Mouse (Mus musculus): ENCODE data around the gene Kidins220.

Kidins220 gene

DNA sequence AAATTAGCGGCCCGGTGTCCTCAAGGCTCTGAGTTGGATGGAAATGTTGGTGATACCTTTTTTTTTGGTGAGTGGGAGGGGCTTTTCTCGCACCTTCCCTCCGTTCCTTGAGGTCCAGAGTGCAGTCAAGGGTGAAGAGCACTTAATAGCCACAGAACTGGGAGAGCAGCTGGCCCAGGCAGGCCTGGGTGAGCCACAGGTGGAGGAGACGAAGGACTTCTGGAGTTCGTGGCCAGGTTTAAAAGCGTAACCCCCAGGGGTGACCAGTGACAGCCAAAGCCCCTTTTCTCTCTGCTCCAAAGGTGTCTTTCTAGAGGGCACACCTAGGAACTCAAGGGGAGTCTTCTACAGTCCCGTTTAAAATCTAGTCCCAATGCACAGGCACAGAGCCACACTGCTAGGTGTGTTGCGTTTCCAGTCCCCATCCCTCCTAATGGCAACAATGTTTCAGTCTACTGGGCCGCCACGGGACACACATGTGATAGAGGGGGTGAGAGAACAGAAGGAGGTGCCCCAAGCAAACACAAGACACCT, 118.6 kb downstream of the Kidins220 start:
- peak; percentile 87 for DNase-seq

DNA sequence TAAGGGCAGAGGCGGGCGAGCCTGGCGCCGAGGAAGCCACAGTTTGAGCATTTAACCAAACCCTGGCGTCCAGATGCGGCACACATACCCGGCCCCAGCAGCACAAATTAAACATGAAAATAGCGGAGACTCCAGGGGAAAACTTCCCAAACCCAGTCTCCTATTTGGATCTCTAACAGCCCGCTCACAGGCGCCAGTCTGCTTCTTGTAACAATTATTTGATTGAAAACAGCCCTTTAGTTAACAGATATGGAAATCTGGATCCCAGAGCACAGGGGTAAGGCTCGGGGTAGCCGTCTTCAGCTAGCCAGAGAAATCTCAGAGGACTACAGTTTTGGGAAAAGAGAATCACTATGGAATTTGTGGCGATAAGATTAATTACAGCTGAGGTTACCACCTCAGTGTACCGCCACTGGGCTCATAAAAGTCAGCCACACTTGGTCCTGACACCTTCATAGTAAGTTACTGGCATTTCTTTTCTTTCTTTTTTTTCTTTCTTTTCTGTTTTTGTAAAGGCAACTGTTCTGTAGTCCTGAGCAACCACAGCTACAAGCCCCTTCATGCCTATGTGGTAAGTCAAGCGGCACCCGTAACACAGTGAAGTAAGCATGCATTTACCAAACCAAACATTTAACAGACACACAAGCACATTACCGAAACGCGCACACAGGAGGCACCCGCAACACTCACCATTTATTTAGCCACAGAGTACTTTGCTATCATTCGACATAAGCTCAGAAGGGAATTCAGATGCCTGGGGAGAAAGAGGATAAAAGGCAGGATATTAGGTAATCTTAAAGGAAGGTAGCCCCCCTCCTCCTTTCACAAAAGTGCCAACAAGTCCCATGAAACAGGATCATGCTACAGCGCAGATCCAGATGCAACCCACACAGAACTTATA, 120.1 kb downstream of the Kidins220 start:
- peak; percentile 52 for DNase-seq

GRCm38 (mm10) chr12:25095538-25095937, 120.8 kb downstream of the Kidins220 start:
- no peak for DNase-seq

- DNase-seq = peak; percentile 100
These were observed 121.4 kb downstream of the Kidins220 start for GRCm38 (mm10) chr12:25095974-25096639.

DNA sequence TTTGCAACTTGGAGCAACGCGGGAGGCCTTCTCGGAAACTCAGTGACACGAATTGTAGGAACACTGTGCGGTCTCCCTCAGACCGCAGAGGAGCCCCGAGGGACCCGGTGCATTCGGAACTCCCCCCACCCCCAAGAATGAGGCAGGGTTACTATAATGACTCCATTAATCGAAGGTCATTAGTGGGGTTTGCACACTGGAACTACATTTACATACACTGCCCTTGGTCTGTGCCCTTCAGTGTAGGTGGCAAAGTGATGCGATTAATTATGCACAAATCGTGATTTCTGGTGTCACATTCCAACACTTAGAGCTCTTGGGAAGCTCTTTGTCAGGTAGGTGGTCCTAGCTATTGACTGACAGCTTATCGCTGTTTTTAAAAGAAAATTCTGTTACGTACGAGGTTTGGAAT, 121.9 kb downstream of the Kidins220 start:
- peak; percentile 70 for DNase-seq

DNA sequence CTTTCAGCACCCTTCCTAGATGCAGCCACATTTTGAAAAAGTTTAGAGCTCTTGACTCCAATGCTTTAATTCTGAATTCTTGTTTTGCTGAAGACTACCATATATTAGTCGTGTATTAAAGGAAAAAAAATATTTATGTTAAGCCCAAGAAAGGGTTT, 122.2 kb downstream of the Kidins220 start, which contains the start of gene Id2:
Gene Id2 (minus strand): TSS at position 89 of the 158 bp plus-strand sequence.
- DNase-seq = no peak

DNA sequence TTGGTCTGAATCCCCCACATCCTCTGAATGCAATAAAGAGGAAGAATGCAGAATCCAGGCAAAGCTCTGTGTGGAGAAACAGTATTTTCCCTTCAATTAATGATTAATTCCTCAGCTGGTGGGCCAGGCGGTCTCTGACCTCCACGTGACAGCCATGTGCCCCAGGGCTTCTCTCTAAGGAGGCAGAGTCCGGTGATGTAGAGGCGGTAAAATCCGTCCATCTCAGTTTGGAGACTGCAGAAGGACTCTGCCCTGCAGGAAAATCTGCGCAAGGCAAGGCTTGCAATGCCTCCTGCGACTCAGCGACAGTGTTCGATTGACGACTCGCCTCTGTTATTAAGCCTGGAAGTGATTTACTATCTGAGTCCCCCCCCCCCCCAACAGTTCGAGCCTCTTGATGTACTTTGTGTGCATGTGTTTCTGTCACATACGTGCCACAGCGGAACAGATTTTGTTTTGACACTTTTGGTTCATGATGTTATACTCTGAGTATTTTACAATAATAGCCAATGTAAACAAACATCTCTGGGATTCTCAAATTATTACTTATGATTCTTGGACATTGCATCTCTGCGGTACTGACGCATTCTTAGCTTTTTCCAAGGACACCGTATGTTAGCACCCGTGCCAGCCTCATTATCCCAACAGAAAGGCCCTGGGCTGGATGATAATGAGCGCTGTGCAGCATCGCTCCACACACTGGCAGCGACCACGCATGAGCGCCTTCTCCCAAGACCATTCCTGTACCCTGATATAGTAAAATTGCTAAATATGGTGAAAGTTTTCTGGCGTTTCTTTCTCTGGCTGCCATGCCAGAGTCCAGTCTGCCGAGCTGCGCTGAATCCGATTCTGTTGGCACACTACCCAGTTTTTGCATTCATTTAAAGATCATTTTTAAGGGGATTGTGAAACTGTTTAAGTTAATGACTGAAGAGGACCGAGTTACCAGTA, 122.8 kb downstream of the Kidins220 start:
- DNase-seq = peak; percentile 96

- peak; percentile 60 for DNase-seq
These were observed 123.4 kb downstream of the Kidins220 start for GRCm38 (mm10) chr12:25098161-25098550.

GRCm38 (mm10) chr12:25098561-25099312, 124.0 kb downstream of the Kidins220 start:
- peak; percentile 97 for DNase-seq

GRCm38 (mm10) chr12:25099313-25099562, 124.5 kb downstream of the Kidins220 start:
- peak; percentile 74 for DNase-seq

DNA sequence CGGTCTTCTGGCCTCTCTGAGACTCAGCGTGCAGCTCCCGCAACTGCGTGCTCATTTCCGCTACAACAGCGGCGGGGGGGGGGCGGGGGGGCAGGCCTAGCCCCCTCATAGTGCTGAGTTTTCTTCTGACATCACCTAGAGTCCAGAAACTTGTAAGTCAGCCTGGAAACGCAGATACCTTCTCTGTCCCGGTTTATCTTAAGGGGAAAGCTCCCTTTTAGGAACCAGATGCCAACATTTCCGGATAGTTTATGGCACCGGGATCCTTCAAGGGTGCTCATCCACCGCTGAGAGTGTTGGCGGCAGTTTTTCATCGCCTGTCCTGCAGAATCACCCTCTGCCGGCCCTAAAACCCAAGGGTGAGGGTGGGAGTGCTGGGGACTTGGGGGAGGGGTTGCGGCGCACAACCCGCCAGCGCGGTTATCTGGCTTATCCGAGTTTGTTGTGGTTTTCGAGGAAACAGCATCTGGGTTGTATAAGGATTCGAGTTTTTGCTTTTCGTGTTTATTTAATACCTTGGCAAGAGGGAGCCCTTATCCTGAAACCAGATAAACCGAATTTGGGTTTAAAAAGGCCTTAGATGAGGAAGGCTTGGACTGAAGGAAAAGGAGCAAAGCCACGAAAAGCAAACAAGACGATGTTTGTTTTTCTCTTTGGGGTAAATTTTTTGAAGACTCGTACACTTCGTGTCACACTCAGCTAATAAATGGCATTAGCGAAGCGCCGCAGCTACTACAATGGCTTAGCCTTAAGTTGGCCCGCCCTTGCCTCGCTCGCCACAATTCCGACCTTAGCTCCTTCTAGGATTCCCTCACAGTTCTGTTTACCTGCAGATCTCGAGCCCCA, 125.1 kb downstream of the Kidins220 start:
- DNase-seq = no peak

GRCm38 (mm10) chr12:25100411-25101217, 125.9 kb downstream of the Kidins220 start:
- peak; percentile 66 for DNase-seq

GRCm38 (mm10) chr12:25101389-25101788, 126.7 kb downstream of the Kidins220 start:
- peak; percentile 70 for DNase-seq

- no peak for DNase-seq
These were observed 129.2 kb downstream of the Kidins220 start for GRCm38 (mm10) chr12:25103911-25104310.

DNA sequence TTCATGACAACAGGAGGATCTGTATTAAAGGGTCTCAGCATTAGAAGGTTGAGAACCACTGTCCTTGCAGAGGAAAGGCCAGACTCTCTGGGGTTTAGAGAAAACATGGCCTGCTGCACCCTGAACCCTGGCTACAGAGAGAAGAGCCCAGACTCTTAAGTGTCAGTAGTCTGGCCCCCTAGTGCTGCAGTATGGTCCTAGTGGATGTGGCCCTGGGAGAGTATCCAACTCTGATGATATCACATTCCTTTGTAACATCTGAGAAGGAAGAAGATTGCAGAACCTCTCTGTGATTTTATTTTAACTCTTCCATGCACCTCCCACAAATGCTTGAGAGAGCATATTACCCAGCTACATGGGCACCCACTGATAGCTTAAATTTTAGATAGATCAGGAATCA, 129.8 kb downstream of the Kidins220 start:
- DNase-seq = no peak

GRCm38 (mm10) chr12:25108865-25109264, 134.1 kb downstream of the Kidins220 start:
- peak; percentile 68 for DNase-seq

DNA sequence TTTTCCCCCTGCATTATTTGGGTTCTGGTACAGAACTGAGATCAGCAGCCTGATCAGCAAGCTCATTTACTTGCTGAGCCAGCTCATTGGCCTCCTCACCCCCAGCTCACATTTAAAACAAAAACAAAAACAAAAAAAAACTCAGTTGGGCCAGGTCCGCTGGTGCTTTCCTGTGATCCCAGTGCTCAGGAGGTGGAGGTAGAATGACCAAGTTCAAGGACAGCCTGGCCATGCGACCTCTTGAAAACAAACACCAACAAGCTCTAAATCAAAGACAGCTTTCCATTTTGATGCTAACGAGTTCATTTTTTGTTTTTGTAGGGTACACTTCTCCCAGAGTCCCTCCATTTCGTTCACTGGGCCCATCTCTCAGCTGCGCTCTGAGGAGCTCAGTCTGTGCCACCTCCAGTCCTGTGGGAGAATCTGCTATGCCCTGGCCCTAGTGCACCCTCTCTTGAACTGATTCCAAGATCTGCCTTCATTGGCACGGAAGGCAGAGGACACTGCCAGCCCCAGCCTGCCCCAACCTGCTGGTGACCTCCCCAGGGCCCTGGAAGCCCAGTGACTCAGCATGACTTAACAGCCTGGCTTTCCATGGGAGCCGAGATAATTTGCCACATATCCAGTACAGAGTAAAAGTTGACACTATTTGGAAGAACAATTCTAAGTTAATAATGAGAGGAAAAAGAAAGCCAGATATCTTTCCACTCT, 135.4 kb downstream of the Kidins220 start:
- DNase-seq = peak; percentile 90

DNA sequence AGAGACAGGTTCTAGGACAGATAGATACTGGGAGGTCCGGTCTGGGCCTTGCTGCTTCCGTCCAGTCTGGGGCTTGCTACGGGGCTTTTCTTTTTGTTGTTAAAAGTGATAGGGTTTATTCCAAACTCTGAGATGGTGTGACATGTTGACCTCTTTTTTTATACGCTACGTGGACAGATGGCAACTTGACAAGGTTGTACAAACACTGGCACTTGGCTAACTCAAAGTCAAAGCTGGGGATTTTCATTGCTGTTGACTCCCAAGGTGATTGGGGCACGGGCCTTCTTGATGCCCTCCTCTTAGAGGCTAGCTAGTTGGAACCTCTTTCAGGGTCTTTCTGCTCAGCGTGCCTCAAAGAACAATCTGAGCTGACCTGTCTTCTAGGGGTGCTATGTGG, 136.0 kb downstream of the Kidins220 start:
- DNase-seq = no peak
